In the genomic region with DNA sequence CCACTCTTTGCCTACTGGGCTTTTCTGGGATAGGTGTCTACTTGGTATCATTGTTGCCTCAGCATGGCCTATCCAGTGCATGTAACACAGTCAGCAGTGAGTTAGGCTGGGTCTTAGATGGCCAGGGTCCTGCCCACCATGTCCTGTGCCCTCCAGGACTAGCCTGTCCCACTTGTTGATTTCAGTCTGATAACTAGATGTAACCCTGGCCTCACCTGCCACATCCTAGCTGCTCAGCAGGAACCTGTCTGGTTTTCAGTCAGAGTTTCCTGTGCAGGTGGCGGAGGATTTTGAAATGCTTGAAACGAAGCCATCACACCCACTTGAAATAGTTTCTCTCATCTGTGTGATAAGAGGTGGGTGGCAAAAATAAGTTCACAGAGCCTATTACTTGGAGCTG, we compare ENCODE assay signal across 9 mouse cellular contexts.
DNase-seq lines count a peak whose midpoint lies in the region; ATAC-seq and TF ChIP-seq lines count a peak whose summit lies in the region.
"Had no signal": no experiment of that assay in that cellular context is flagged by ENCODE, and none has a peak within 500 bp of the region (broad histone marks: within the 10 kb centered on the region; RNA-seq: fewer than 3 reads in every experiment).

No protein-coding gene starts in this region.

- ATAC-seq in heart, embryonic 14.5 days (ENCODE audit: insufficient number of reproducible peaks, insufficient read depth, low FRiP score, low read depth), result peak; percentile 45
- no peak for ATAC-seq in midbrain, embryonic 16.5 days

- H3K36me3 ChIP-seq in spleen, adult 2 months (ENCODE audit: control insufficient read depth, insufficient read depth, low read length), result no peaks in the 10 kb centered on the region
- H3K36me3 ChIP-seq in heart, embryonic 14.5 days (ENCODE audit: control insufficient read depth, insufficient read depth, low read length), result no peaks in the 10 kb centered on the region
- no peaks in the 10 kb centered on the region for H3K36me3 ChIP-seq in midbrain, embryonic 16.5 days (ENCODE audit: control insufficient read depth, insufficient read depth, low read length)

- H3K4me3 ChIP-seq in spleen, adult 2 months (ENCODE audit: extremely low read depth, insufficient read depth, insufficient read length), result no peak overlapping the region
- H3K4me3 ChIP-seq in heart, embryonic 14.5 days (ENCODE audit: control insufficient read depth in 1 of 2, insufficient read depth in 1 of 2, low read depth in 1 of 2, low read length in 2 of 2), result no peak overlapping the region
- no peak overlapping the region for H3K4me3 ChIP-seq in midbrain, embryonic 16.5 days (ENCODE audit: low read depth, low read length)

- DNase-seq in spleen, adult 2 months (ENCODE audit: low read depth in 1 of 2, low spot score in 2 of 2), result no peak
- DNase-seq in spleen, adult 12 weeks (ENCODE audit: low spot score), result no peak
- DNase-seq in lung, postnatal 36 days, result peak; percentile 58
- no peak for DNase-seq in adrenal gland, postnatal 36 days
- no peak for DNase-seq in urinary bladder, adult 2 months (ENCODE audit: low spot score)
- DNase-seq: cerebellum, adult 18-20 months; gastrocnemius, postnatal 25 days had no signal

- WGBS in spleen, adult 2 months, result 23% methylated on average over 2 of the region's 2 CpGs
- WGBS in heart, embryonic 14.5 days, result 38% methylated on average over 2 of the region's 2 CpGs
- 90% methylated on average over 2 of the region's 2 CpGs for WGBS in midbrain, embryonic 16.5 days

- H3K27me3 ChIP-seq in spleen, adult 2 months (ENCODE audit: control insufficient read depth, insufficient read depth, low read length), result no peaks in the 10 kb centered on the region
- H3K27me3 ChIP-seq in heart, embryonic 14.5 days (ENCODE audit: control insufficient read depth, insufficient read depth, low read length), result no peaks in the 10 kb centered on the region
- H3K27me3 ChIP-seq in midbrain, embryonic 16.5 days (ENCODE audit: control insufficient read depth, insufficient read depth, low read depth, low read length), result no peaks in the 10 kb centered on the region

- no peak for TF ChIP-seq CTCF in spleen, adult 2 months (IDR thresholded peaks at IDR 0.05; ENCODE audit: extremely low read depth, insufficient read depth, insufficient read length, insufficient replicate concordance)

- peak overlapping the region; percentile 71 for H3K27ac ChIP-seq in spleen, adult 2 months (ENCODE audit: insufficient read depth, low read length)
- H3K27ac ChIP-seq in heart, embryonic 14.5 days (replicated peaks in 1 of 2; ENCODE audit: control insufficient read depth in 1 of 2, insufficient read depth in 1 of 2, low read depth in 2 of 2, low read length in 2 of 2), result peak overlapping the region; percentile 89 to 90
- H3K27ac ChIP-seq in midbrain, embryonic 16.5 days (ENCODE audit: low read length), result no peak overlapping the region

- TF ChIP-seq POLR2A in spleen, adult 2 months (IDR thresholded peaks at IDR 0.05; ENCODE audit: low read depth, low read length), result no peak

- peaks cover 37% of the 10 kb centered on the region; the same call in 1 of the 2 replicates for H3K4me1 ChIP-seq in spleen, adult 2 months (ENCODE audit: control insufficient read depth, insufficient read depth, insufficient read length)
- H3K4me1 ChIP-seq in heart, embryonic 14.5 days (ENCODE audit: control insufficient read depth in 2 of 2, insufficient read depth in 2 of 2, low read length in 2 of 2), result peaks cover 26 to 62% of the 10 kb centered on the region in 2 experiments
- no peaks in the 10 kb centered on the region for H3K4me1 ChIP-seq in midbrain, embryonic 16.5 days (ENCODE audit: control insufficient read depth, insufficient read depth, low read length)

- H3K4me2 ChIP-seq in heart, embryonic 14.5 days (ENCODE audit: low read length), result peak overlapping the region; percentile 23; the same call in 1 of the 2 replicates
- H3K4me2 ChIP-seq in midbrain, embryonic 16.5 days (ENCODE audit: low read length), result no peak overlapping the region

- no peaks in the 10 kb centered on the region for H3K9me3 ChIP-seq in heart, embryonic 14.5 days (ENCODE audit: control insufficient read depth, low read length)
- H3K9me3 ChIP-seq in midbrain, embryonic 16.5 days (replicated peaks; ENCODE audit: control insufficient read depth, low read length, poor library complexity, severe bottlenecking), result no peaks in the 10 kb centered on the region

- H3K9ac ChIP-seq in heart, embryonic 14.5 days (ENCODE audit: low read length), result peak overlapping the region; percentile 49
- H3K9ac ChIP-seq in midbrain, embryonic 16.5 days (ENCODE audit: low read depth, low read length), result no peak overlapping the region
